Mouse (Mus musculus) left cerebral cortex, postnatal 10 days (tissue): Measurements from ENCODE around the gene Galnt9. TPM values are rescaled to one million over a fixed set of nuclear protein-coding genes. Genes with fewer than 3 reads are reported as not detected.

ENCODE experiments used
- DNase-seq, 2 experiments: peaks; one replicate each; pipeline ENCODE4 v3.0.0; 2021 to 2022; ENCODE audit warnings: low spot score in 2 of 2, mixed read lengths in 1 of 2; ENCODE audit errors: extremely low spot score in 1 of 2
- intact Hi-C: fragments of 180-260 bp; cut with DNase I; formaldehyde crosslinking; loops from one replicate; pipeline ENCODE4 v1.15.1; 2025
- total RNA-seq, 2 experiments: library from RNA; stranded (reverse); gene quantifications; 2 replicates each; pipeline ENCODE4 v1.2.3; 2021

Galnt9 gene
- total RNA-seq, 2 experiments from 2014 or later, result 64.1 to 67.4 TPM

DNA sequence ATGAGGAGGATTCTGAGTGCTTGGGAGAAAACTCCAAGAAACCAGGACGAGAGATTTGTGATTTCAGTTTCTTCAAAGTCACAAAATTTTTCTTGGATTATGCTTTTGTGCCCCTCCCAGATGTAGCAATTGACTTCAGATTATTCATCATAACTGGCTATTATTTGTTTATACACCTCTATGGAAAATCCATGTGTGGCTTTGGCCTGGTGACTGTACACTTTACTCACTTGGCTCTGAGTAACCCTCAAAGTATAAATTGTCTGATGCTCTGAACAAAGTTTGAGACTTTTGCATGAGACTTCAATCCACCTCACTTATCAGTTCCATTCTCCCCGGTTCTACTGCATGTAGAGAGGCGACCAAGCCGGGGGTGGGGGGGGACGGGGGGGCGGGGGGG lies 18.5 kb upstream of the Galnt9 start:
- intact Hi-C loops, result no loop called here
- DNase-seq, result no peak

DNA sequence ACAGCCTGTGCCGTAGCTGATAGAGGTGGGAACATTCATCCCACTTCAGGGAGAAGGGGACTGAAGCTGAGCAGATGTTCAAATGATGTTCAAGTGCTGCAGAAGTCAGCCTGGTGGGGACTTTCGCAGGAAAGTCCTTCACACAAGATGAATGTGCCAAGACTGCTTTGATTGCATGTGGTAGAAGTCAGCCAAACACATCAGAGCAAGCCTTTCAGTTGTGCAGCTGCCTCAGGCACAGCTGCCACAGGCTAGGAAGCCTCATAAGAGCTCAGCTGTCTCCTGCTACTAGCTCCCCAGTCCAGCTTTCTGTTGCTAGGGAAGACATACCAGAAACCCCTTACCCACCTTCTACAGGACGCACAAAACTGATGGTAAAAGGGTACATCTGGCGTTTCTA lies 17.6 kb upstream of the Galnt9 start:
- intact Hi-C loops, result no loop called here
- no peak for DNase-seq

DNA sequence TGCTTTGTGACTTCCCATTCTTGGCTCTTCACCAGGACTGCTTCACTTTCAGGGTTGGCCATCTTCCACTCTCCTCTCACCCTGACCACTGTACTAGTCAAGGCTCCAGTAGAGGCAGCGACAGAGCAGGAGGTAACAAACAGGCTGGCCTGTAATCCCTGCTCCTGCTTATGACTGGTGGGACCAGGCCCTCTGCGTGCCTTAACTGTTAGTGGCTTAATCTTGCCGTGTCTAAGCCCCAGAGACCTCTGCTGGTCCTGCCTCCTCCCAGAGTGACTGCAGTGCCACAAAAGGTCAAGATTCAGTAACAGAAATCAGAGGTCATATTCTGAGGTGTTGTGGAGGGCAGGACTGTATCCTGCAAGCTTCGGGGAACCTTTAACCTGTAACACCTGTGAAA lies 13.1 kb upstream of the Galnt9 start:
- no peak for DNase-seq

GRCm38 (mm10) chr5:110534402-110534801 lies 9.8 kb upstream of the Galnt9 start:
- DNase-seq, result no peak
- intact Hi-C loops, result no loop called here

More for the DNA sequence above, 13.1 kb upstream of the Galnt9 start:
- intact Hi-C loops, result no loop called here

GRCm38 (mm10) chr5:110535964-110536363 lies 8.2 kb upstream of the Galnt9 start:
- no peak for DNase-seq
- intact Hi-C loops, result no loop called here

- no peak for DNase-seq
- intact Hi-C loops, result no loop called here
These were observed 3.2 kb upstream of the Galnt9 start for GRCm38 (mm10) chr5:110540947-110541346.

GRCm38 (mm10) chr5:110541456-110541855 lies 2.7 kb upstream of the Galnt9 start:
- DNase-seq, result no peak
- intact Hi-C loops, result no loop called here

DNA sequence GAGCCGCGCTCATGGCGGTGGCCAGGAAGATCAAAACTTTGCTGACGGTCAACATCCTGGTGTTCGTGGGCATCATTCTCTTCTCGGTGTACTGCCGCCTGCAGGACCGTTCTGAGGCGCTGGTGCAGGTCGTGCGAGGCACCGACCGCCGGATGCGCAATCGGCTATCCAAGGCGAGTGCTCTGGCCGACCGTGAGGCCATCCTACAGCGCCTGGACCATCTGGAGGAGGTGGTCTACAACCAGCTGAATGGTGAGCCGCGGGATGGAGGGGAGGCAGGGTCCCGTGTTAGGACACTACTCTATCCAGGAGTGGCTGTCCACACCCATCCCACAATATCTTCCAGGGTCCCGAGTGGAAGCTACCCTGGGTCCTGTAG lies 525 bp downstream of the Galnt9 start:
- intact Hi-C loops, result no loop called here

DNA sequence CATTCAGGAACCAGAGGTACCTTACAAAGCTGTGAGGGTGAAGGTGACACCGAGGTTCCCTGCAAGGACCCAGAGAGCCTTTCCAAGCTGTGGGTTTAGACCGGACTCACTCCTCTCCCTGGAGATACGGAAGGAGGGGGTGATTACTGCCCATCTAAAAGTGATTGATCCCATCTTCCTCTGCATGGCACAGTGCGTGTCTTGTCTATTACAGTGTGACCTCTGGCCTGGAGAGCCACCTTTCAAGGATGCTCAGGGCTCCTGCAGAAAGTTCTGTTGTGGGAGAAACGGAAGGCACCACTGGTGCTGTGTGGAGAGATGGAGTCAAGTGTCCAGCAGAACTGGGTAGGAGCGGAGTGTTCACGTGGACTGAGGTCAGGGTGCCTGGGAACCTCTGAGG lies 1.2 kb downstream of the Galnt9 start:
- no peak for DNase-seq
- intact Hi-C loops, result no loop called here

More for the DNA sequence above, 525 bp downstream of the Galnt9 start:
- DNase-seq, result no peak

DNA sequence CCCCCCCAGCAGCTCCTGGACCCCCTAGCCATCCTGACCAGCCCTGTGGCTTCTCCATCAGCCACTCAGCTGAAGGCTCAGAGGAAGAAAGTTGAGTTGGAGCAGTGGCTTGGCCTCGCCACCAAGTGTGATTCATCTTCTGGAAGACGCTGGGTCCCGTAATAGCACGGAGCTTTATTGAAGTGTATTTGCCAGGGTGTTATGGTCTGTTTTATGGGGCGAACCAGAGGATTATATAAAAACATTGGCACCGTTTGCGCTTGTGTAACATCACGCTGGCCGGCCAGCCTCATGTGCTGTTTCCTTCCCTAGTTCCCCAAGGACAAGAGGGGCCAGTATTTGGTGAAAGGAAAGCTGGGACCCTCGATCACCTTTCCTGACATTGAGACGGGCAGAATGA lies 2.0 kb downstream of the Galnt9 start:
- DNase-seq, result no peak

GRCm38 (mm10) chr5:110546726-110547406 lies 2.7 kb downstream of the Galnt9 start:
- intact Hi-C loops, result no loop called here
- DNase-seq, result no peak

More for the DNA sequence above, 2.0 kb downstream of the Galnt9 start:
- intact Hi-C loops, result no loop called here

DNA sequence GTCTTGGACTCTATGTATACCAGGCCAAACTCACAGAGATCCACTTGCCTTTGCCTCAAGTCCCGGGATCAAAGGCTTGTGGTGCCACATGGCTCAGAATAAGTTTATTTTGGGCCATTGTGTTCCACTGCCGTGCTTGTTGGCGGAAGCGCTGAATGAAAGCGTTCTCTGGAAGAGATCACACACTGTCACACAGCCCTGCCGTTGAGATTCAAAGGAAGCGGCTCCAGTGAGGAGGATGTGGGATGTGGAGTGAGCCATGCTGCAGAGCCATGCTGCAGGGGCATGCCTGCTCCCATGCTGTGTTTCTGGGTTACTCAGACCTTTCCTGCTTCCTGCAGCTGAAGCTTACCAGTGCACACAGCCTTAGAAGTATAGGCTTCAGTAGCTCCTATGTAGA lies 4.3 kb downstream of the Galnt9 start:
- intact Hi-C loops, result no loop called here
- DNase-seq, result peak in 1 of 2 experiments; percentile 69

- intact Hi-C loops, result no loop called here
- no peak for DNase-seq
These were observed 6.0 kb downstream of the Galnt9 start for GRCm38 (mm10) chr5:110550189-110550588.

DNA sequence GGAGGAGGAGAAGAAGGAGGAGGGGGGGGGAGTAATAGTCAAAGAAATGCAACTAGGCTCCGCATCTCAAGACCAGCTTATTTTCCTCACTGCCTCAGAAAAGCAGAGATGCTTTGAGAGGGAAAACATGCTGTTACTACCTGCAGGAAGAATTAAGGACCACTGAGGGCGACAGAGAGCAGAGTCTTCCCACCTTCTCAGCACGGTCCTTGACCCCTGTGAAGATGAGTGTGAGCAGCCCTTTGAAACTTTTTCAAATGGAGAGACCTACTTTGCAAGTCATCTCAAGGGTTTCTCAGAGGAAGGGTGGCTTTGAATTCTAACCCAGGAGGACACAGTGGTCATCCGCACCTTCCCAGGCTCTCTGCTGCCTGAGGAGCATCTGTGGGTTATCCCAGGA lies 6.7 kb downstream of the Galnt9 start:
- intact Hi-C loops, result no loop called here
- no peak for DNase-seq

- DNase-seq, result no peak
- intact Hi-C loops, result no loop called here
These were observed 7.8 kb downstream of the Galnt9 start for GRCm38 (mm10) chr5:110552005-110552404.

DNA sequence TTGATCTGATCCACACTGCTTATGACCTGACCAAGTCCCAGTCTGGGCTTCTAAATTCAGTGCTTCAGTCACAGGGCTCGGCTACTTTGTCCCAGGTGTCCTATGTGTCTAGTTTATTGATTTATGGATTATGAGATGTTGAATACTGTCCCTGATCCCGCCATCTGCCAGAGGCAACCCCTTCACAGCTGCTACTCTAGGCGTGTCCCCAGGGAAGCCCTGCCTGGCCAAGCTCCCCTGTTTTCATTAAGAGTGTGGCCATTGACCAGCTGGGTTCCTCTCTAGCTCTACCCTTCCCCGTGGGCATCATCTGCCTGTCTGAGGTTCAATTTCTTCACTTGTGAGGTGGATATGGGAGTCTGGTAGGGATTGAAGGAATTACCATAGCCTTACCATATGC lies 9.2 kb downstream of the Galnt9 start:
- DNase-seq, result no peak
- intact Hi-C loops, result no loop called here

GRCm38 (mm10) chr5:110555198-110555597 lies 11.0 kb downstream of the Galnt9 start:
- intact Hi-C loops, result no loop called here
- no peak for DNase-seq

DNA sequence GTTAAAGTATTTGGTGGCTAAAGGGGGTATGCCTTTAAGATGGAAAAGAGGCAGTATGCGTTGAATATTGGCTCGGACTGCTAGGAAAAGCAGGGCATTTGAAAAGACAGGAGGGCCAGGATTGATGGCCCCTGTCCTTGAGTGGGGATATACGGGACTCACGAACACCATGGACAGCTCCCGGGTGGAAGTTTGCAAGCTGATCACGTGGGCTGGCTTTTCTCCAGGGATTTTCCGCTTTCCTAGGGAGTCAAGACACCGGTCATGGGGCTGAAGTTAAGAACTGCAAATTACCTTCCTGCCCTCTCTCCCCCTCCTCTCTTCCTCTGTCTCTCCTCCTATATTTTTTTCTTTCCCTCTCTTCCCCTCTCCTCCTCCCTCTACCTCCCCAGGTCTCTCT lies 14.2 kb downstream of the Galnt9 start:
- DNase-seq, result peak in 1 of 2 experiments; percentile 89
- intact Hi-C loops, result no loop called here

GRCm38 (mm10) chr5:110559679-110560078 lies 15.5 kb downstream of the Galnt9 start:
- no peak for DNase-seq
- intact Hi-C loops, result loop anchor here (5.0 kb wide), 1 partner anchor 37 kb away; no protein-coding TSS in a partner anchor

DNA sequence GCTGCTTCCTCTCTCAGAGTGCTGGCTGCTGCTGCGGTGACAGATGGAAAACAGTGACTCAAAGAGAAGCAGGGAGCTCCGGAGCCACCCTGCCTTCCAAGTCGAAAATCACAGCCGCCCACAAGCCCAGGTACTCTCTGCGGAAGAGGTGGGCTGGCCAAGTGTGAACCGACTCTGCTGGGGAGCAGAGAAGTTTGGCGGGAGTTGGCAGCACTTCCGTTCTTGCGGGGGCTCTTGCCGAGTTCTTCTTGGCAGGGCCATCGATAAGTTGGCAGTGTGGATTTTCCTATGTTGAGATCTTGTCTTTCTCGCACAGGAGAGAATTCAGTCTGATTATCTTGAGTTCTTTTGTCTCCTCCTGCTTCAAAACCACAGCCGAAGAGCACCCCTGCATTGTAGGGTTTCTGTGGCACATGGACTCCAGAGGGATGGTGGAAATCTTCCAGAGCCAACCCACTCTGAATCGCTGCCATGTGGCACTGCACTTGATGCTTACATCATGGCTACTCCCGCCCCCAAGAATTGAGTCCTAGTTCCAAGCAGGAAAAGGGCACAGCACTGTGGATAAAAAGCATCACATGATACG lies 18.7 kb downstream of the Galnt9 start:
- peak; percentile 69 to 80 for DNase-seq
- intact Hi-C loops, result loop anchor here (5.0 kb wide), 1 partner anchor 41 kb away; no protein-coding TSS in a partner anchor
